Mouse (Mus musculus) lung, adult 2 months (tissue): ENCODE measurements around the gene Kitl. TPM values are rescaled to one million over a fixed set of nuclear protein-coding genes. Genes with fewer than 3 reads are reported as not detected.

Source experiments
- DNase-seq: peaks from one replicate; pipeline ENCODE4 v3.0.0; 2022
- H3K4me1 ChIP-seq: fragments of 200-500 bp; 2 replicates; pipeline ENCODE4 v1.6.1; 2011; ENCODE audit warnings: low read length; ENCODE audit not compliant: control insufficient read depth, insufficient read depth
- H3K4me3 ChIP-seq: fragments of 200-500 bp; replicated peaks from 2 replicates; pipeline ENCODE3; 2011; ENCODE audit warnings: low read depth, mild to moderate bottlenecking, control low read depth, low read length; ENCODE audit errors: extremely low read depth
- CTCF ChIP-seq: fragments of 200-500 bp; IDR thresholded peaks from 2 replicates; pipeline ENCODE4 v1.5.1; 2011; ENCODE audit warnings: mild to moderate bottlenecking, low read length, control low read depth; ENCODE audit not compliant: insufficient read depth
- POLR2A ChIP-seq: fragments of 200-500 bp; IDR thresholded peaks from 2 replicates; pipeline ENCODE4 v1.6.1; 2011; ENCODE audit warnings: low read depth, mild to moderate bottlenecking, control low read depth, low read length, borderline replicate concordance; ENCODE audit errors: extremely low read depth
- WGBS: fragments of 180-500 bp; shearing (Covaris S2); methylation state at CpG from one replicate; pipeline ENCODE4 v1.1.7; 2018; 5-methylcytosine and 5-hydroxymethylcytosine counted together
- polyA plus RNA-seq: library from polyadenylated mRNA; depleted of rRNA; stranded (reverse); fragments of >200 nt; gene quantifications from 2 replicates; pipeline ENCODE4 v1.2.3, GENCODE M21; 2012

Gene Kitl
- polyA plus RNA-seq, 1 experiment = 119 TPM

DNA sequence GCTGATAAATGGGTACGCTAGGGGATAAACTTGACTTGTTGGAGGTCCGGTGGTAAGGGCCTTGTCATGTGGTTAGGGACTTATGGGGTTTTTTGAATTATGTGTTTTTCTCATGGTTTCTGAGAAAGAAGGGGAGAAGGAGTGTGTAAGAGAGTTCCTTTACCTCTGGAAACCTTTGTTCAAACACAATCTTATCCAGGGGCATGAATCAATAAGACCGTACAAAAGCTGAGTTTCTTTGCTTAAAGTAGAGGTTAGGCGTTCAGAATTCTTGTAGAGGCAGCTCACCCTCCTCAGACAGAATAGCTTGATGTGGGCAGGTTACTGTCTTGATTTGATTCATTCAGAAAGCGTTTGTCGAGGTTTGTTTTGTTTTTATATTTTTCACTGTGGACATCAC is 28.7 kb downstream of the Kitl start:
- Histone ChIP-seq H3K4me1 (peaks cover 17% of the 10 kb centered on the region), H3K4me3 (no peak overlapping the region)
- 74% methylated on average over 6 of the region's 6 CpGs for WGBS
- no peak for DNase-seq
- TF ChIP-seq CTCF (no peak), POLR2A (no peak)

DNA sequence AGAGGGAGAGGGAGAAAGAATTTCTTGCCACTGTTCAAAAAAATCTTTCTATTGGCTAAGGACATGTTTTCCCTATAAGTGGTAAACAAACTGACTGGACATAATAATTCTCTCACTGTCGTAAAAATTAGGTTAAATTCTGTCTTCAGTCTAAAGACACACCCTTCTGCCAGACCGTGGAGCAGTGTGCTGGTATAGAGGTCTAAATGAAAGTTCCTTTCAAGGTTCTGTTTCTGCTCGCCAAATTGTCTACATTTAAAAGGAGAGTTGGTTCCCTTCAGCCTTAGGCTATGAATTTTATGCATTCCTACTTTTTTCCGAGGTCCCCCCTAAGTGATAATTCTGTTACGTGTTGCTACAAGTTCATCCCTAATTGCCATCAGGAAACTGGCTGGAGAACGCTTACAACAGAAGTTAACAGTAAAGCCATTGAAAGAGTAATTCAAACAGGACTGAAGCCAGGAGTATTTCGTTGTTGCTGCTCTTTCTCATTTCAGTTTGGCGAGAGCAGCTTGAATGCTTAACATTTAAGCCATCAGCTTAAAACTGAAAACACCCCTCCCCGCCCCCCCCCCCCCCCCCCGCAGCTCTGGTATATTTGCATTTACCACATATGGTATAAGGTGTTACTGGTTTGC is 35.8 kb downstream of the Kitl start:
- no peak overlapping the region for H3K4me3 ChIP-seq
- TF ChIP-seq POLR2A (no peak), CTCF (no peak)
- 36% methylated on average over 10 of the region's 10 CpGs for WGBS
- H3K4me1 ChIP-seq = peaks cover 12% of the 10 kb centered on the region
- no peak for DNase-seq

DNA sequence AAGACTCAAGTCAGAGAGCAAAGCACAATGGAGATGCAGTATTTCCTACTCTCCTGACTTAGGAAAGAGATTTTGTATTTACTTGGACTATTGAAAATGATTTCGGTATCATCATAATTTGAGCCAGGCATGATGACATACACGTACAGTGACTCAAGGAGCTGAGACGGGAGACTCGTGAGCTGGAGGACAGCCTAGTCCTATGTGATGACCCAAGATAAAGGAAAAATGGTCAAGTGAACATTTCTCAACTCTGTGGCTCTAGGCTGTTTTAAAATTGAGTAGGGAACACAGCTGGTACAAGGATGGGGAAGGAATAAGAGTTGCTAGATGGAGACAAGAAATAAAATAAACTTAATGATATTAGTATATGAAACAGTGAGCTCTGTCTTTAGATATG is 37.0 kb downstream of the Kitl start:
- no peak overlapping the region for H3K4me3 ChIP-seq
- no peak for TF ChIP-seq CTCF
- no peak for TF ChIP-seq POLR2A
- no peak for DNase-seq
- WGBS = 65% methylated on average over 4 of the region's 4 CpGs
- H3K4me1 ChIP-seq = peaks cover 12% of the 10 kb centered on the region

DNA sequence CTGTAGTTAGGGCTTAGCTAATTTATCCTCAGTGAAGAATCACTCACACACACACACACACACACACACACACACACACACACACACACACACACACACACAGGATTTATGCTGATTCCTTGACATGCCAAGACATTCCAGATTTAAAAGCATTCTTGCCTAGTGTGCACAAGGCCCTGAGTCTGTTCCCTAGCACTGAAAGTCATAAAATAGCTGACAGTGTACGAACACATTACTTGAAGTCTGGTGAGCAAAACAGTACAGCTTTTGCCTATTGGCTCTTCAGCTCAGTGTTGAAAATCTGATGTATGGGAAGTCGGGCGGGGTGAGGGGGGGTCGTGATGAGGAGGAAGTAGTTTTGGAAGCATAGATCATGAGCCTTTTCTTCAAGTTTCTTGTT is 37.5 kb downstream of the Kitl start:
- no peak for DNase-seq
- WGBS = 70% methylated on average over 4 of the region's 4 CpGs
- Histone ChIP-seq H3K4me1 (peaks cover 14% of the 10 kb centered on the region), H3K4me3 (no peak overlapping the region)
- TF ChIP-seq CTCF = no peak
- no peak for TF ChIP-seq POLR2A

DNA sequence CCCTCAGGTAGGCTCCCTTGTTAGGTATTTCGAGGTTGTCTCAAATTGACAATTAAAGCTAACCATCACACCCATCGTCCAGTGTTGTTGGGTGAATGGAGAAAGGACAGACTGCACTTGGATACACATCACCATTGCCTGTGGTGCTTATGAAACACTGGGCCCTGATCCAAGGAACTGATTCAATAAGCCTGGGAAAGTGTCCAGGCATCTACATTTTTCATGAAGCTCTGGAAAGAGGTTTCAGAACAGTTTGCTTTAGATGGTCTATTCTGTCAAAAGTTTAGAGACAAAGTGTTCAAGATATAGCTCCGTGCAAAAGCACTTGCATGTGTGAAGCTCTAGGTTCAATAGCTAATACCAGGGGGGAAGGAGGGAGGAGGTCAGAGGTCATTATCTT is 38.6 kb downstream of the Kitl start:
- Histone ChIP-seq H3K4me3 (no peak overlapping the region), H3K4me1 (peaks cover 14% of the 10 kb centered on the region)
- WGBS = 20% methylated on average over 3 of the region's 3 CpGs
- TF ChIP-seq POLR2A = no peak
- TF ChIP-seq CTCF = no peak
- DNase-seq = no peak

DNA sequence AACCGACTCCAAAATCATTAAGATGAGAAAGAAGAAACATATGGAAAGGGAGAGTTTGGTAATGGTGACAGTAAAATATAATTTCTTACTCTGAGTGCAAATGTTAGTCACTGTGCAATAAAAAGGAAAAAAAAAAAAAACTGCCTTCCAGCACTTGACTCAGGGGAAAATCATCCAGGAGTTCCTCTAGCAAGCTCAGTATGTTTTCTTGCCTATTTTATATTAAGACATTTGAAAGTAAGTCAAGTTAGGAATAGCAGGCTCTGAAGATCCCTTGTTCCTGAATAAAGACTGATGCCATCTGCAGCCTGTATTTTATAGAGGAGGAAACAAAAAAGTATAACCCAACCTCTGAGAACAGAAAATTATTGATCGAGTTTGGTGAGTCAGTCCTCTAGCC is 39.7 kb downstream of the Kitl start:
- 87% methylated on average over 2 of the region's 2 CpGs for WGBS
- TF ChIP-seq POLR2A = no peak
- TF ChIP-seq CTCF = no peak

DNA sequence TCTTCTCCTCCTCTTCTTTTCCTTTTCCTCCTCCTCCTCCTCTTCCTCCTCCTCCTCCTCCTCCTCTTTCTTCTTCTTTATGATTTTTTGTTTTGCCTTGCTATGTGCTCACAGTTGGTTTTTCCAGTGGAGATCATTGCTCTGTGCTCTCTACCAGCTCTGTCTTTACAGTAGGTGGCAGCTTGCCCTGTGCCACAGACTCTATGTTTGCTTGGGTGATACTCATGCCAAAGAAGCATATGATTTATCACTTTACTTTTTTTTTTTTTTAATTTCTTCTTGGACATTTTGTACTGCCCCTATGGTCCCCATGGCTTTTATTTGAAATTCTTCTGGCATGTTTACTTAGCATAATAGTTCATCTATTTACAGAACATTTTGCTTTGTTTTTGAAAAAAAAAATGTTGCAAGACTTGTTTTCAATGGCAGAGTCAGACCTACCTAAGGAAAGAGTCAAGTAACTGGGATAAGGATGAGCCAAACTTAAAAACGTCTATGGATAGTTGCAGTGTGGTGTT is 41.7 kb downstream of the Kitl start:
- Histone ChIP-seq H3K4me3 (no peak overlapping the region), H3K4me1 (peaks cover 19% of the 10 kb centered on the region)
- DNase-seq = no peak
- WGBS = 32% methylated on average over 1 of the region's 1 CpGs
- TF ChIP-seq CTCF = no peak
- TF ChIP-seq POLR2A = no peak

More for the DNA sequence above, 39.7 kb downstream of the Kitl start:
- DNase-seq = no peak
- peaks cover 15% of the 10 kb centered on the region for H3K4me1 ChIP-seq
- H3K4me3 ChIP-seq = no peak overlapping the region

DNA sequence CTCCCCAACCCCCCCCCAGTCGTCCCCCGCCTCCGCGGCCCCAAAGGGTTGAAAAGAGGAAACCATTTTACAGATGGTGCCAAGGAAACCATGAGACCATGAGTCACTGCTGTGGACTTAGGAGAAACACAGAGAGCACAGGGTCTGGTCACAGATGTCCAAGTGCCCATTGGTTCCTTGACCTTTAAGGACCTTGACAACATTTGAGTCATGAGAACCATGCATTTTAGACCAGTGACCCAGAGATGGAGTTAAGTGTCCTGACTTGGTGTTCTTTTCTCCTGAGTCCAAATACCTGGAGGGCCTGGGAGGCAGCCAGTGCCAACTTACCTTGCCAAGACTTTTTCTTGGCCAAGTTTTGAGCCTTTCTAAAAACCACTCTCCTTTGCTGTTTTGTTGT is 43.9 kb downstream of the Kitl start:
- no peak for DNase-seq
- 77% methylated on average over 4 of the region's 4 CpGs for WGBS
- TF ChIP-seq CTCF (no peak), POLR2A (no peak)
- Histone ChIP-seq H3K4me1 (peaks cover 13% of the 10 kb centered on the region), H3K4me3 (no peak overlapping the region)

DNA sequence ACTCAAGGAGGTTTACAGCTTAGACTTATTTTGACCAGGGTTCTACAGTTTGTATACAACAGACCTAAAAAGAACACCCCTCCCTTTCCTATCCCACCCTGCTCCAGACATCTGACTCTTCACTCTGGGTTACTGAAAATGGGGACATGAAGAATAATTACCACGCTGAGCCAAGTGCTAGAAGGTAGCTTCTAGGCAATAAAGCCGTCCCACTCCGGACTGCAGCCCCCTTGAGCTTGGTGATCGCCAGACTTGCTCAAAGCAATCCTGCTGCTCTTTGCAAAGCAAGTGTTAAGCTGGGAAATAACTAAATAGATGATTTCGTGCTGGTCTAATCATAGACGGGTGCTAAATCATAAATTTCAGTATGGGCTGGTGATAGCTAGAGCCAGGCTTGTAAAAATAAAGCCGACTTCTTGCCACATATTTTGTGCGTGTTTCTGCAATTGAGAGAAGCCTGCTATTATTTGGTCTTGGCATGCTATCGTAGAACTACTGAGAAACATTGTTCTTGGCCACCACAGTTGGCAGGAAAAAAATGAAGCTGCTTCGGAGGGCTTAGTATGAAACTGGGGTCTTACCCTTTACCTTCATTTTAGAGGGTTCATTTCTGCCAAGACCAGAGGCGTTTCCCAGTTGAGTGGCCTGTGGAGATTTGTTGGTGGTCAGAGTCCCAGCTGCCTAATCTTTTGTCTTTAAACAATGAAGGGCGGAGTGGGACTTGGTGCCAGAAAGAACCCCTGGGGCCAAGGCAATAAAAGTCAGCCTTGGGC is 50.3 kb downstream of the Kitl start:
- no peak for TF ChIP-seq CTCF
- TF ChIP-seq POLR2A = no peak
- no peak for DNase-seq
- whole genome bisulfite sequencing = 38% methylated on average over 12 of the region's 12 CpGs
- Histone ChIP-seq H3K4me3 (no peak overlapping the region), H3K4me1 (peaks cover 16% of the 10 kb centered on the region)

DNA sequence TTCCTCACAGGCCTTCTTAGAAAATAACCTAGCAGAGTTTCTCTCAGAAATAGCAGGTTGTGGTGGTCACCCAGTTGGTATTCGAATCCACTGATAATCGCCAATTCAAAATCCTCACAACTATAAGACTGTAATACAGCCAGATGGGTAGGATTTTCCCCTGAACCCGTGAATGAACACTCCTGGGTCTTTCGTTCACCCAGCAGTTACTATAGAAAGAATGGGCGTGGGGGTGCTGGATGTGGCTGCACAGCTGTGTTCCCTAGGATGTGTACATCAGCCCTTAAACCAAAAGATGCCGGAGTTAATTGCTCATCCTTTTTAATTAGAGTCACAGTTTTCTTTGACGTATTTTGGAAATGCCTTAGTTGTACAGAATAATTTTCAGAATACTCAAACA is 50.9 kb downstream of the Kitl start:
- DNase-seq = no peak
- Histone ChIP-seq H3K4me3 (no peak overlapping the region), H3K4me1 (peaks cover 16% of the 10 kb centered on the region)
- 70% methylated on average over 7 of the region's 7 CpGs for WGBS
- TF ChIP-seq POLR2A (no peak), CTCF (no peak)
